Mouse (Mus musculus): Measurements from ENCODE around the gene Rbm48.

Rbm48 gene

GRCm38 (mm10) chr5:3546226-3546625, 50.2 kb downstream of the Rbm48 start:
- no peak for DNase-seq

GRCm38 (mm10) chr5:3544480-3544769, 52.0 kb downstream of the Rbm48 start:
- no peak for DNase-seq

GRCm38 (mm10) chr5:3543629-3544479, 52.5 kb downstream of the Rbm48 start, which contains the start of gene Fam133b:
TSS of gene Fam133b (plus strand) at chr5:3543833.
- peak; percentile 99 to 100 for DNase-seq

- no peak for DNase-seq
Measured at GRCm38 (mm10) chr5:3541871-3542270, 54.5 kb downstream of the Rbm48 start.

- no peak for DNase-seq
Measured at GRCm38 (mm10) chr5:3538505-3539472, 57.6 kb downstream of the Rbm48 start.

GRCm38 (mm10) chr5:3536592-3537212, 59.7 kb downstream of the Rbm48 start:
- DNase-seq: no peak

Measured in cerebellum, postnatal 10 days (tissue).